Mouse (Mus musculus) brain, embryonic 14.5 days (tissue): ENCODE data around the gene Paqr7.

Experiments
- CTCF ChIP-seq: fragments of 200-500 bp; IDR thresholded peaks from 2 replicates; pipeline ENCODE4 v1.5.1; 2012; ENCODE audit warnings: inconsistent platforms, mild to moderate bottlenecking, moderate library complexity, borderline replicate concordance; ENCODE audit not compliant: insufficient read depth, insufficient read length; ENCODE audit errors: extremely low read depth
- POLR2A ChIP-seq: fragments of 200-500 bp; IDR thresholded peaks from 2 replicates; pipeline ENCODE4 v1.6.1; 2012; ENCODE audit warnings: mild to moderate bottlenecking, inconsistent platforms, borderline replicate concordance; ENCODE audit not compliant: poor library complexity, insufficient read depth, insufficient read length, severe bottlenecking; ENCODE audit errors: extremely low read depth

GRCm38 (mm10) chr4:134526220-134526619 is 29.7 kb downstream of the Paqr7 start:
- TF ChIP-seq POLR2A (no peak), CTCF (no peak)
